Mouse (Mus musculus): Measurements from ENCODE around the gene Gm49320.

DNA sequence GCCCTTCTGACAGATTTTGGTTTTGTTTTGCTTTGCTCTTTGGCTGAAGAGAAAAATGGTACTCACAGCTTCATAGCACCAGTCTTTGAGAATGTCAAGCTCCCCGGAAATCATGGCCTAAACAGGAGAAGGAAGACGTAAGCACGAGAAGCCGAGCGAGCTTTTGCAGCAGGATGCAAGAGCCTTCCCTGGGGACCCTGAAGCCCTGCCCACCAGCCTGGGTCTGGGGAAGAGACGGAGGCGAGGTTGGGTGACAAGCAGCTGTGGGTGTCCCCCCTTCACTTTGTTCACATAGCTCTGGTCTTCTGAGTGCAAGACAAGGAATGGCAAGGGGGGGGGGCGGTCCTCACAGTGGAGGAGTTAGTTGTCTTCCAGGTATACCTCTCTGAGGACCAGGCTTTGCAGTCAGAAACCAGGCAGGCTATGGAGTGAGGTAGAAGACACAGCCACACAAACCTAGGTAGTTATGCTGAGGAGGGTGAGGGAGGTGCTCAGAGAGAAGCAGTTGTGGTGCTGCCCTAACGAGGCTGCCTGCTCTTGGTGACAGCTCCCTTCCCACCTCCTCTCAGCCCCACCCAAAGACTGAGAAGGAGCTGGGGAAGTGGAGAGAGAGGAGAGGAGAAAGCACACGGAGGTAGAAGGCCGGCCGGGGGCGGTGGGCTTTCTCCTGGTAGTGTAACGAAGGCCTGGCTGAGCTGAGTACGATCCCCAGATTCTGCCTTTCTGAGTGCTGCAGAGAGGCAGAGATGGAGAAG, 26.7 kb downstream of the Gm49320 start:
- no peak for TF ChIP-seq CTCF (IDR thresholded peaks at IDR 0.05; ENCODE audit: insufficient read depth, low read length)
- no peak for TF ChIP-seq POLR2A (IDR thresholded peaks at IDR 0.05; ENCODE audit: borderline replicate concordance, extremely low read depth, low read depth, low read length)
